Mouse (Mus musculus) intestine, postnatal 0 days (tissue): ENCODE data around the gene Zfp128. TPM values are rescaled to one million over a fixed set of nuclear protein-coding genes. Genes with fewer than 3 reads are reported as not detected.

Experiments
- ATAC-seq: fragments of 200-750 bp; cut with Nextera tagmentation; 2 replicates; pipeline ENCODE4 v1.8.0; 2017; ENCODE audit warnings: mild to moderate bottlenecking, moderate TSS enrichment, moderate library complexity
- H3K27ac ChIP-seq: fragments of 300-500 bp; sonication (generic); 2 replicates; pipeline ENCODE4 v1.5.1; 2014; ENCODE audit warnings: mild to moderate bottlenecking, low read depth, low read length, moderate library complexity
- H3K27me3 ChIP-seq: fragments of 300-500 bp; sonication (generic); replicated peaks from 2 replicates; pipeline ENCODE4 v1.6.1; 2014; ENCODE audit warnings: low read length, mixed read lengths; ENCODE audit not compliant: control insufficient read depth, insufficient read depth
- H3K36me3 ChIP-seq: fragments of 300-500 bp; sonication (generic); 2 replicates; pipeline ENCODE4 v1.6.1; 2014; ENCODE audit warnings: mild to moderate bottlenecking, moderate library complexity; ENCODE audit not compliant: control insufficient read depth, insufficient read depth
- H3K4me1 ChIP-seq: fragments of 300-500 bp; sonication (generic); replicated peaks from 2 replicates; pipeline ENCODE4 v1.6.1; 2014; ENCODE audit warnings: antibody characterized with exemption, low read length, mixed read lengths; ENCODE audit not compliant: control insufficient read depth, insufficient read depth
- H3K4me2 ChIP-seq: fragments of 300-500 bp; sonication (generic); replicated peaks from 2 replicates; pipeline ENCODE4 v1.6.1; 2014; ENCODE audit warnings: low read depth, mild to moderate bottlenecking, moderate library complexity
- H3K4me3 ChIP-seq: fragments of 300-500 bp; sonication (generic); 2 replicates; pipeline ENCODE4 v1.5.1; 2014; ENCODE audit warnings: low read depth, low read length
- H3K9ac ChIP-seq: fragments of 300-500 bp; sonication (generic); 2 replicates; pipeline ENCODE4 v1.6.1; 2014; ENCODE audit warnings: mild to moderate bottlenecking, low read depth, low read length
- H3K9me3 ChIP-seq: fragments of 300-500 bp; sonication (generic); 2 replicates; pipeline ENCODE4 v1.6.1; 2016; ENCODE audit warnings: mixed run types; ENCODE audit not compliant: control insufficient read depth
- CTCF ChIP-seq: sonication (generic); IDR thresholded peaks from 2 replicates; pipeline ENCODE4 v1.5.1; 2016; ENCODE audit warnings: low read depth, mild to moderate bottlenecking, control low read depth, antibody characterized with exemption, moderate library complexity
- WGBS: fragments of 180-500 bp; shearing (Covaris S2); extraction: QIAGEN DNeasy Blood & Tissue Kit; methylation state at CpG from one replicate; pipeline ENCODE4 v1.1.7; 2014; 5-methylcytosine and 5-hydroxymethylcytosine counted together
- polyA plus RNA-seq: library from polyadenylated mRNA; unstranded; fragments of >200 nt; fragmentation: Nextera tagmentation; extraction: Ambion mirVana; gene quantifications from 2 replicates; pipeline ENCODE4 v1.2.1, GENCODE M21; 2015

Gene Zfp128
- polyA plus RNA-seq, 1 experiment from 2014 or later, result 1.2 TPM

DNA sequence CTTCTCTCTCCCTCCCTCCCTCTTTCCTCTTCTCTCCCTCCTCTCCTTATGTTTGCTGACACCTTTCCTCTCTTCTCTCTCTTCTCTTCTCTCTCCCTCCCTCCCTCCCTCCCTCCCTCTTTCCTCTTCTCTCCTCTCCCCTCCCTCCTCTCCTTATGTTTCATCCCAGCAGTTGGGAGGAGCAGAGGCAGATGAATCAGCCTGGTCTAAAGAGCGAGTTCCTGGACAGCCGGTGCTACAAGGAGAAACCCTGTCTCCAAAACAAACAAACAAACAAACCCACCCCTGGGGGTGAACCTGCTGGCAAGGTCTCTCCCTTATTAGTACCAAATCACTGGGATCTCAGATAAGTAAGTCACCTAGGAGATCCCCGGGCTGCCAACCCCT lies 40.3 kb downstream of the Zfp128 start:
- Histone ChIP-seq H3K9ac (peak overlapping the region; percentile 66), H3K27me3 (no peaks in the 10 kb centered on the region), H3K27ac (peak overlapping the region; percentile 92), H3K4me2 (peak overlapping the region; percentile 70), H3K4me3 (peak overlapping the region; percentile 86), H3K9me3 (no peaks in the 10 kb centered on the region), H3K36me3 (peaks cover 27% of the 10 kb centered on the region), H3K4me1 (no peaks in the 10 kb centered on the region; the same call in 1 of the 2 replicates)
- peak; percentile 3; the same call in 1 of the 2 replicates for ATAC-seq
- TF ChIP-seq CTCF, result no peak
- WGBS, result 0% methylated on average over 3 of the region's 3 CpGs

DNA sequence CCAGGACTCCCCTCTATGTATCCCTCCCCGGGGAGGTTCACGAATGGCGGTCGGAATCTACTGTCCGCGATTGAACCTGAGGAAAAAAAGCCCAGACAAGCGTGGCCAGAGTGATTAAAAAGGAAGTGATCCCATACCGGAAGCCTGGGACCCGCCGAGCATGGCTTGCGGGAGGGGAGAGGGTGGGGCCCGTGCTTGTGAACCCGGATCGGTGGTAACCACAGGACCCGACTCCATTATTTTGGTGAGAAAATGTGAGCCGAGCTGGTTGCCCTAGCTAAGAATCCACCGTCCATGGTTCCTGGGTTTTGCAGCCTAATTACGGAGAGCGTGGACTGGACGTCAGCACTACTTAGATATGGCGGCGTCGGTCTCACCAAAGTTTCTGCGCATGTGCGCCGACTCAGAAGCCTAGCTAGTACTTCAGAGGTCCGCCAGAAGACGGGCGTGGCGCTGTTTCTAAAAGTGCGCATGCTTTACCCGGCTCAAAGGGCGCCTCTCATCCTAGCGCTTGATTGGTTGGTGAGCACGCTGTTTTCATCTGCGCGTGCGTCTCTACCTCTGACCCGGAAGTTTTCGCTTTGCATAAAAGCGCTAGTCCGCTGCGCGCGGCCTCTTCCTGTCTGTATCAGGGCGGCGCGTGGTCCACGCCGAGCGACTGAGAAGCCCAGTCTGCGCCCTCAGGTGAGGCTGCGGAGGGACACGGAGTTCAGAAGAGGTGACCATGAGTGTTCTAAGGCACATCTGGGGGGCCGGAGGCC lies 40.9 kb downstream of the Zfp128 start, which contains the start of gene Rps5:
Rps5 (plus strand) TSS at position 586 of the 761 bp plus-strand sequence.
- H3K4me1 ChIP-seq, result no peaks in the 10 kb centered on the region; the same call in 1 of the 2 replicates
- peak within 1 kb of the TSS; percentile 82 for H3K4me2 ChIP-seq
- peak; percentile 98 for ATAC-seq
- H3K27me3 ChIP-seq, result no peaks in the 10 kb centered on the region
- peak within 1 kb of the TSS; percentile 92 for H3K27ac ChIP-seq
- no peaks in the 10 kb centered on the region for H3K9me3 ChIP-seq
- peaks cover 32% of the 10 kb centered on the region for H3K36me3 ChIP-seq
- WGBS, result under 1% methylated on average over 55 of the region's 55 CpGs
- peak within 1 kb of the TSS; percentile 89 for H3K9ac ChIP-seq
- peak within 1 kb of the TSS; percentile 86 for H3K4me3 ChIP-seq
- peak; percentile 88 for TF ChIP-seq CTCF

DNA sequence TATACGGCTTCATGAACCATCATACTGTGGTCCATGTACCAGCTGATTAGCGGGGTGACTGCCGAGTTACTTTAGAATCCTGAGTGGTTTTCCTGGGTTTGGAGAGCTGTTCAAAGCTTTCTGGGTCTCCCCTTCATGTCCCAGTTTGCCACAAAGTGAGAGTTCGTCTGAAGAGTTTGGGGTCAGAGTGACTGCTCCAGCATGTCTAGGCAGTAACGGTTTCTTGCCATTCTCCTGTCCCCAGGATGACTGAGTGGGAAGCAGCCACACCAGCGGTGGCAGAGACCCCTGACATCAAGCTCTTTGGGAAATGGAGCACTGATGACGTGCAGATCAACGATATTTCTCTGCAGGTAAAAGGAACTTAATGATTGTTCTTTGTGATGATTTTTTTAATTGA lies 41.8 kb downstream of the Zfp128 start:
- peak overlapping the region; percentile 86 for H3K4me3 ChIP-seq
- peaks cover under 1% of the 10 kb centered on the region; the same call in 1 of the 2 replicates for H3K27me3 ChIP-seq
- H3K4me2 ChIP-seq, result peak overlapping the region; percentile 82
- H3K9me3 ChIP-seq, result no peaks in the 10 kb centered on the region
- 1% methylated on average over 8 of the region's 8 CpGs for WGBS
- no peak for TF ChIP-seq CTCF
- H3K4me1 ChIP-seq, result no peaks in the 10 kb centered on the region; the same call in 1 of the 2 replicates
- H3K36me3 ChIP-seq, result peaks cover 34% of the 10 kb centered on the region
- H3K27ac ChIP-seq, result no peak overlapping the region
- ATAC-seq, result no peak
- H3K9ac ChIP-seq, result peak overlapping the region; percentile 89

DNA sequence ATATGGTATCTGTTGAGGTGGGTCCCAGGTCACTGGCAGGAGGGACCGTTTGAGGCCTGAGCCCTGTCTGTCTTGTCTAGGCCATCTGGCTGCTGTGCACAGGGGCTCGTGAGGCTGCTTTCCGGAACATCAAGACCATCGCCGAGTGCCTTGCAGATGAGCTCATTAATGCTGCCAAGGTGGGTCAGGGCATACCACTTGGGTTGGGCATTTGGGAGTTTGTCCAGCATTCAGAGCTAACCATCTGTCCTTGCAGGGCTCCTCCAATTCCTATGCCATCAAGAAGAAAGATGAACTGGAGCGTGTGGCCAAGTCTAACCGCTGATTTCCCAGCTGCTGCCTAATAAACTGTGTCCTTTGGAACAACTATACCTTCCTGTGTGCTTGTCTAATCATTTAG lies 45.3 kb downstream of the Zfp128 start:
- H3K27ac ChIP-seq, result no peak overlapping the region
- no peak for TF ChIP-seq CTCF
- H3K27me3 ChIP-seq, result peaks cover 5% of the 10 kb centered on the region; the same call in 1 of the 2 replicates
- peaks cover 34% of the 10 kb centered on the region for H3K36me3 ChIP-seq
- ATAC-seq, result no peak
- no peak overlapping the region for H3K4me3 ChIP-seq
- no peaks in the 10 kb centered on the region; the same call in 1 of the 2 replicates for H3K4me1 ChIP-seq
- no peaks in the 10 kb centered on the region for H3K9me3 ChIP-seq
- H3K9ac ChIP-seq, result no peak overlapping the region
- WGBS, result 71% methylated on average over 7 of the region's 7 CpGs
- H3K4me2 ChIP-seq, result no peak overlapping the region

DNA sequence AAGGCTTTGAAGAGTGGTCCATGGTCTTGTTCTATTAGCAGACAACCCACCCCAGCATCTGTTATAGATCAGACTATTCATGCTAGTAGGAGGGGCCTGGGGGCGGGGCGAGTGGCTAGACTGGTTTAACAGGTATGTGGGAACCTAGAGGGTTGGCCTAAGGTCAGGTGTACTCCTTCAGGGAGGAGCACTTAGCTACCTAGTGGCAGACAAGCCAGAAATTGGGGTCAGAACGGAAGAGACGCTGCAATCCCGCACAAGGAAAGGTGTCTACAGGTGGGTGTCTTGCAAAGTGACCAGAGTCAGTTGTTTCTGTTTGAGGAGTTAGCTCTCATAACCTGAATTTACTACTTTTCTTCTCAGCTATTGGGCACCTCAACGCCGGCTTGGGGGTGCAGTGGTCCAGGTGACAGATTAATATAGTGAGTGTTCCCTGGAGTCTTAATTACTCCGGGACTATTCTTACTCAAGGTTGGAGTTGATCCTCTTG lies 46.3 kb downstream of the Zfp128 start, which contains the start of gene Rnf225:
Rnf225 (plus strand) TSS at position 226 of the 490 bp plus-strand sequence.
- TF ChIP-seq CTCF, result no peak
- no peaks in the 10 kb centered on the region; the same call in 1 of the 2 replicates for H3K4me1 ChIP-seq
- peak within 1 kb of the TSS; percentile 72 for H3K4me2 ChIP-seq
- peak within 1 kb of the TSS; percentile 40; the same call in 1 of the 2 replicates for H3K9ac ChIP-seq
- peaks cover 34% of the 10 kb centered on the region for H3K36me3 ChIP-seq
- H3K27ac ChIP-seq, result no peak within 1 kb of the TSS
- peak; percentile 74 for ATAC-seq
- peaks cover 5% of the 10 kb centered on the region; the same call in 1 of the 2 replicates for H3K27me3 ChIP-seq
- 23% methylated on average over 8 of the region's 8 CpGs for WGBS
- H3K9me3 ChIP-seq, result no peaks in the 10 kb centered on the region
- peak within 1 kb of the TSS; percentile 33 for H3K4me3 ChIP-seq
